Mouse (Mus musculus): ENCODE measurements at regions not wholly inside any gene's neighbourhood (a gene's known extent, or its start where the extent isn't known, plus 50 kb on each side); places are given as distances from the start of the nearest gene placed in this dataset.
A peak's percentile ranks its signal among the peaks of the same experiment; 100 is the strongest.

DNA sequence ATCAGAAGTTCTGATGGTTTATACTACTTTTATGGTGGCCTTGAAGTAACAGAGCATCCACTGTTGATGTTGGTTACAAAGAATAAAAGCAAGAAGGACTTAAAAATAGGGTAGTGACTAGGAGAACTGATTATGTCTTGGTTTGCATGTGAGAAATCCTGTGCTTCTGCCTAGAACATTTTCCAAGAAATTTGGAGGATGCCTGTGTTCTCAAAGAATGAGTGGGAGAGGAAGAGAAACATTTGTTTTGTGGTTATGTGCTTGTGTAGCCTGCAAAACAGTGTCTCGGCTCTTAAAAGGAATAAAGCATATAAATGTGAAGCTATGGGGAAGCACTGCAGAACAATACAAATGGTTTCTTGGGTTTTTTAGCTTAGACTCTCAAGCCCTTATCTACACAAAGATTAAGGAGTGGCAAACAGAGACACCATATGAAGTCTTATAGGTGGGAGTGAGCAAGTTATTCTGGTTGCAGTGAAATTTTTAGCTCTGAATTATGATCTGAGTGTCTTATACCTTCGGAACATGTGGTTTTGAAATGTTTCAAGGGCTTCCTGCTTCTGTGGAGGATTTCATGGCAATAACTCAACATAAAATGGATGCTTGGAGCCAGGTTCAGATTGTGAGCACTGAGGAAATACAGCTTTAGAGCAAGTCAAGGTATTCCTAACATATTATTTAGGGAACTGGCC is 372.1 kb upstream of the Man1a start:
- Histone ChIP-seq H3K27ac (no peak overlapping the region), H3K9ac (no peak overlapping the region), H3K4me3 (no peak overlapping the region), H3K27me3 (replicated peaks) (no peaks in the 10 kb centered on the region), H3K36me3 (replicated peaks) (no peaks in the 10 kb centered on the region), H3K4me1 (no peaks in the 10 kb centered on the region), H3K4me2 (no peak overlapping the region), H3K9me3 (no peaks in the 10 kb centered on the region)
- 91% methylated on average over 2 of the region's 2 CpGs for WGBS
- no peak for ATAC-seq (replicated peaks)

DNA sequence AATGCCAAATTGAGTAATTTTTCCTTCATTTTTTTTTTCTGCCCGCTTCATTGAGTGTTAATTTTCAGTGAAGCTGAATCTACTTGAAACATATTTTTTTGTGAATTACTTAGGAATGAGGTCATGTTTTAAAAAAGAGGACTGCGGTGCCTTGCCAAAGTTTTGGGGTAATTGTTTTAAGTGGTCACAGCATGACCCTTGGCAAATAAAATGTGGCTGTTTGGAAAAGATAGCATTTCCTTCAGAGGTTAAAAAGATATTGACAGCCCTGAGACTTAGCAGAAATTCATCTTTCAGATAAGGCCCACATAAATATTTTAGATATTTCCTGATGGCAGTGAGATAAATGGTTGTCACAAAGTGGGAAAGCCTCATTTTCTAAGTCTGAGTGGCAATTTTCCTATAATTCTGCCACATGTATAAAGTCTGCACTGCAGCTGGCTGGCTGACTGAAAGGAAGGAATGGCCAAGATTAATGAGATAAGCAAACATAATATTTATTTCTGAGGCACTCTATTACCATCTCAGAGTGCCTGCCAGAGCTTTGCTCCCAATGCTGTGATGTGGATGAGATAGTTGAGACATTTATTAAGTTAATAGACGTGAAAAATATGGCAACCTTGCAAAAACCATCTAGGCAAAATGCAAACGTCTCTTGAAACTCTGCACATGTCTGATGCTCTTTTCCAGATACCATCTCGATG is 327.0 kb upstream of the Man1a start:
- WGBS, result 72% methylated on average over 5 of the region's 5 CpGs
- Histone ChIP-seq H3K4me1 (no peaks in the 10 kb centered on the region), H3K9me3 (no peaks in the 10 kb centered on the region), H3K4me3 (no peak overlapping the region), H3K36me3 (replicated peaks) (no peaks in the 10 kb centered on the region), H3K27ac (no peak overlapping the region), H3K4me2 (no peak overlapping the region), H3K9ac (no peak overlapping the region), H3K27me3 (replicated peaks) (no peaks in the 10 kb centered on the region)
- no peak for ATAC-seq (replicated peaks)

DNA sequence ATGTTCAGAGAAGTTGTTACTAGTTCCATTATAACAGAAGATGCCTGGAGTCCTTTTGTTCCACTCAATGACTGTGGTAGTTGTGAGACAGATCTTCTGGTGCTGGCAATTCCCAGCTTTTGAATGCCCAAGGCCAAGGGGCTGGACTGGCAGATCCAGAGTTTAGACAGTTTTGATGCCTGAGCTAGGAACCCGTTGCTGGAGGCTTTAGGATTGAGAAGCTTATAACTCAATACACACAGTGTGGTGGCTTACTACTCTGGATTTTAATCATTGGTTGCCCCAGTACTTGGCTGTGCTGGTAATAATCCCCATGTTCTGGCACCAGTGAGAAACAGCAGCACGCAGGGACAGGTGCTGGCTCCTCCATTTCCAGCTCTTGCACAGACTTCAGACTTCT is 307.3 kb upstream of the Man1a start:
- Histone ChIP-seq H3K4me1 (no peaks in the 10 kb centered on the region), H3K27ac (no peak overlapping the region), H3K9me3 (no peaks in the 10 kb centered on the region), H3K27me3 (replicated peaks) (no peaks in the 10 kb centered on the region), H3K36me3 (replicated peaks) (no peaks in the 10 kb centered on the region), H3K4me3 (no peak overlapping the region), H3K9ac (no peak overlapping the region), H3K4me2 (no peak overlapping the region)
- no peak for ATAC-seq (replicated peaks)
- 85% methylated on average over 2 of the region's 2 CpGs for WGBS

DNA sequence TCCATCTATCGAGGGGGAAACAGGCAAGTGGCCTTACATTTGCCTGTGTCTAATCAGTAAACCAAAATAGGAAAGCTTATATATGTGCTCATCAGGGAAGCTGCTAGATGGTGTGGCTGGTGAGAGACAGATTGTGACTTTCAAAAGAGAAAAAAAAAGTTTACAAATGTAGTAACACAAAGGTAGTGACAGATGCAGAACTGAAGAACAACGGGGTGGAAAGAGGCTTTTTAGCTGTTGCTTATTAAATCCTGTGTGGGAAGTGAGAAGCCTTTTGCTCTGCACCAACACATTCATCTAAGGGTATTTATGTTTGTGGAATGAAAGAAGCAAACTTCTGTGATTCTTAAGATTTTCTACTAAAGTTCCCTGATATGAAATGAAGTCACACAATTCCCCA is 305.1 kb upstream of the Man1a start:
- Histone ChIP-seq H3K36me3 (replicated peaks) (no peaks in the 10 kb centered on the region), H3K9me3 (no peaks in the 10 kb centered on the region), H3K27ac (no peak overlapping the region), H3K4me2 (no peak overlapping the region), H3K4me3 (no peak overlapping the region), H3K27me3 (replicated peaks) (no peaks in the 10 kb centered on the region), H3K4me1 (no peaks in the 10 kb centered on the region), H3K9ac (no peak overlapping the region)
- 89% methylated on average over 2 of the region's 2 CpGs for WGBS
- ATAC-seq (replicated peaks), result no peak

DNA sequence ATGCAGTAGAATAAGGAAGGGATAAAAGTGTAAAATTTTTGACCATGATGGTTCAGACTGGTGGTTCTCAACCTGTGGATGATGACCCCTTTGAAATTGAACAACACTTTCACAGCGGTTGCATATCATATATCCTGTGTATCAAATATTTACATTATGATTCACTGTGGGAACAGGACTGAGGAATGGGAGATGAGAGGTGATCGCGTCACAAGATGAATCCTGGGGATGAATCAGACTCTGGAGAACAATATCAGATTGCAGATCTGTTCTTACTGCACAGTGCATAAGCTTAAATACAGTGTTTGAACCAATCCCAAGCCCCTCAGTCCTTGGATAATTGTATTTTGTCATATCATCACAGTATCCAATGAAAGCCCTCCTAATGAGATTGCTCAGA is 292.7 kb upstream of the Man1a start:
- H3K9me3 ChIP-seq, result no peaks in the 10 kb centered on the region
- 96% methylated on average over 3 of the region's 3 CpGs for WGBS
- H3K27me3 ChIP-seq (replicated peaks), result no peaks in the 10 kb centered on the region
- H3K36me3 ChIP-seq (replicated peaks), result no peaks in the 10 kb centered on the region
- H3K9ac ChIP-seq, result no peak overlapping the region
- no peaks in the 10 kb centered on the region for H3K4me1 ChIP-seq
- ATAC-seq (replicated peaks), result no peak
- H3K4me3 ChIP-seq, result no peak overlapping the region
- no peak overlapping the region for H3K4me2 ChIP-seq
- H3K27ac ChIP-seq, result no peak overlapping the region

DNA sequence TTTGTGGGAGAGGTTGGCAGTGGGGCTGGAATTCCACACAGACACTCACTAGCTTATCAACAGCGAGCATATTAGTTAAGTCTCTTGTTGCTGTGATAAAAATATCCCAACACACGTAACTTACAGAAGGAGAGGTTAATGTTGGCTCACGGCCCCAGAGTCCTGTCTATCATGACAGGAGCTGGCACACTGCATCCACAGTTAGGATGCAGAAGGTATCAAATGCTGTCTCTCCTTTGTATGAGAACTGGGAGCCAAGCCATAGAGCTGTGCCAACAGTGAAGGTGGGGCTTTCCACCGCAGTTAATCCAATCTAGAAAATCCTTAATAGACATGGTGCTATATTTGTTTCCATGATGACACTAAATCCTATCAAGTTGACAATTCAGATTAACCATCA is 288.9 kb upstream of the Man1a start:
- Histone ChIP-seq H3K27me3 (replicated peaks) (no peaks in the 10 kb centered on the region), H3K4me3 (no peak overlapping the region), H3K9ac (no peak overlapping the region), H3K4me2 (no peak overlapping the region), H3K36me3 (replicated peaks) (no peaks in the 10 kb centered on the region), H3K9me3 (no peaks in the 10 kb centered on the region), H3K4me1 (no peaks in the 10 kb centered on the region), H3K27ac (no peak overlapping the region)
- 0 out of 2 replicates have a peak, but pooled peaks have one; percentile 37 for ATAC-seq (replicated peaks)
- WGBS, result 74% methylated on average over 4 of the region's 4 CpGs

DNA sequence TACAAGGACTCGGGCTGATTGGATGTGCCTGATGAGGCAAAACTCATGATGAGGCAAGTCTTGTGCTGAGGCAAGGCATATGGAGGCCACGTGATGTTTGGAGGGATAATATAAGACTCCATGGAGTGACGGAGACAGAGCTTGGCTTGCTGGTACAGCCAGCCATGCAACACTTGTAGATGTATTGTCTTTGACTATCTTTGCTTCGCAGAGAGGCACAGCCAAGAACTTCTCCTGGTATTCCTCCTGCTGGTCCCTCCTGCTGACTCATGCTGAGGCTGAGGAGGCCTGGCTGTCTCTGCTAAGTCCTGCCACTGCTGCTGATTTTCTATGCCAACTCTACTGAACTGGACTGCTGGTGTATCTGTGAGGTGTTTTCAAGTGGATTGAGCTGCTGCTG is 260.8 kb upstream of the Man1a start:
- Histone ChIP-seq H3K4me1 (no peaks in the 10 kb centered on the region), H3K9ac (no peak overlapping the region), H3K36me3 (replicated peaks) (no peaks in the 10 kb centered on the region), H3K4me3 (no peak overlapping the region), H3K27me3 (replicated peaks) (no peaks in the 10 kb centered on the region), H3K4me2 (no peak overlapping the region), H3K9me3 (no peaks in the 10 kb centered on the region), H3K27ac (no peak overlapping the region)
- ATAC-seq (replicated peaks), result no peak
- 78% methylated on average over 4 of the region's 4 CpGs for WGBS
